Comparison of ENCODE assay signal across 17 mouse cellular contexts in genomic region chr5:50013965-50014364, GRCm38 (mm10).
"Had no signal": no experiment of that assay in that cellular context is flagged by ENCODE, and none has a peak within 500 bp of the region (broad histone marks: within the 10 kb centered on the region; RNA-seq: fewer than 3 reads in every experiment).

No protein-coding gene starts in this region.

- H3K27me3 ChIP-seq: limb, embryonic 15.5 days; liver, embryonic 15.5 days; lung, embryonic 15.5 days; megakaryocyte, embryonic 14.5 days; midbrain, embryonic 12.5 days; neural tube, embryonic 12.5 days had no signal

- H3K9me3 ChIP-seq: limb, embryonic 15.5 days; liver, embryonic 15.5 days; lung, embryonic 15.5 days; megakaryocyte, embryonic 14.5 days; midbrain, embryonic 12.5 days; neural tube, embryonic 12.5 days had no signal

- H3K9ac ChIP-seq: limb, embryonic 15.5 days; liver, embryonic 15.5 days; lung, embryonic 15.5 days; midbrain, embryonic 12.5 days; neural tube, embryonic 12.5 days had no signal

- DNase-seq: lung, adult 2 months; lung, postnatal 14 days; lung, postnatal 36 days; right cerebral cortex, postnatal 25 days; right cerebral cortex, postnatal 4 days; spleen, adult 18-20 months; thymus, adult 18-20 months; thymus, postnatal 14 days; thymus, postnatal 4 days had no signal

- H3K4me3 ChIP-seq: limb, embryonic 15.5 days; liver, embryonic 15.5 days; lung, embryonic 15.5 days; megakaryocyte, embryonic 14.5 days; midbrain, embryonic 12.5 days; neural tube, embryonic 12.5 days had no signal

- H3K36me3 ChIP-seq: liver, embryonic 15.5 days; lung, embryonic 15.5 days; neural tube, embryonic 12.5 days had no signal

- ATAC-seq: lung, postnatal 0 days had no signal

- H3K27ac ChIP-seq: limb, embryonic 15.5 days; liver, embryonic 15.5 days; lung, embryonic 15.5 days; macrophage; midbrain, embryonic 12.5 days; neural tube, embryonic 12.5 days had no signal

- H3K4me1 ChIP-seq: neural tube, embryonic 12.5 days had no signal

- H3K4me2 ChIP-seq: limb, embryonic 15.5 days; lung, embryonic 15.5 days; midbrain, embryonic 12.5 days; neural tube, embryonic 12.5 days had no signal
